Mouse (Mus musculus) kidney, adult 2 months (tissue): Measurements from ENCODE around the gene Imp3. TPM values are rescaled to one million over a fixed set of nuclear protein-coding genes. Genes with fewer than 3 reads are reported as not detected.
A peak's percentile ranks its signal among the peaks of the same experiment; 100 is the strongest.
"Not testable (repeated sequence)": the region's sequence is repeated elsewhere in the genome, so short reads cannot be mapped to it uniquely, and the experiment has no call there.

ENCODE experiments used
- DNase-seq: peaks from one replicate; pipeline ENCODE4 v3.0.0; 2021
- H3K27ac ChIP-seq: fragments of 200-500 bp; 2 replicates; pipeline ENCODE4 v1.5.1; 2012; ENCODE audit warnings: low read depth, low read length, control low read depth, inconsistent platforms; ENCODE audit not compliant: insufficient read depth
- H3K27me3 ChIP-seq: fragments of 200-500 bp; replicated peaks from 2 replicates; pipeline ENCODE4 v1.6.1; 2012; ENCODE audit warnings: mild to moderate bottlenecking, moderate library complexity, low read length, inconsistent platforms; ENCODE audit not compliant: control insufficient read depth, insufficient read depth
- H3K36me3 ChIP-seq: fragments of 200-500 bp; 2 replicates; pipeline ENCODE4 v1.6.1; 2012; ENCODE audit warnings: mild to moderate bottlenecking, moderate library complexity, low read length, inconsistent platforms; ENCODE audit not compliant: control insufficient read depth, insufficient read depth
- H3K4me1 ChIP-seq: fragments of 200-500 bp; 2 replicates; pipeline ENCODE4 v1.6.1; 2011; ENCODE audit warnings: low read length; ENCODE audit not compliant: control insufficient read depth, insufficient read depth
- H3K4me3 ChIP-seq: fragments of 200-500 bp; 2 replicates; pipeline ENCODE4 v1.5.1; 2011; ENCODE audit warnings: mild to moderate bottlenecking, low read depth, low read length, control low read depth; ENCODE audit not compliant: insufficient read depth
- CTCF ChIP-seq: fragments of 200-500 bp; conservative IDR thresholded peaks from 2 replicates; pipeline ENCODE4 v1.5.1; 2011; ENCODE audit warnings: low read depth, mild to moderate bottlenecking, control low read depth, low read length, moderate library complexity, mixed read lengths; ENCODE audit not compliant: insufficient read depth, insufficient read length
- POLR2A ChIP-seq: fragments of 200-500 bp; IDR thresholded peaks from one replicate; pipeline ENCODE4 v1.6.1; 2011; ENCODE audit warnings: low read depth, low read length, control low read depth
- WGBS: fragments of 180-500 bp; shearing (Covaris S2); methylation state at CpG from one replicate; pipeline ENCODE4 v1.1.7; 2018; 5-methylcytosine and 5-hydroxymethylcytosine counted together
- polyA plus RNA-seq: library from polyadenylated mRNA; depleted of rRNA; stranded (reverse); fragments of >200 nt; gene quantifications from 2 replicates; pipeline ENCODE4 v1.2.3, GENCODE M21; 2012

Imp3 gene
- polyA plus RNA-seq, 1 experiment, result 151 TPM

- Histone ChIP-seq H3K27me3 (no peaks in the 10 kb centered on the region), H3K4me1 (peaks cover 10% of the 10 kb centered on the region; the same call in 1 of the 2 replicates), H3K4me3 (peak within 1 kb of the TSS; percentile 62), H3K27ac (peak within 1 kb of the TSS; percentile 88), H3K36me3 (no peaks in the 10 kb centered on the region)
- peak; percentile 98 for DNase-seq
- TF ChIP-seq POLR2A, result peak; percentile 44
- peak; percentile 66 for TF ChIP-seq CTCF
- WGBS, result under 1% methylated on average over 49 of the region's 50 CpGs
These were observed 9.0 kb upstream of the Imp3 start, which contains the start of gene Snx33 for GRCm38 (mm10) chr9:56928041-56928811. Snx33 (minus strand) TSS chr9:56928371.

GRCm38 (mm10) chr9:56929496-56929895, 7.8 kb upstream of the Imp3 start:
- no peak for TF ChIP-seq CTCF
- TF ChIP-seq POLR2A, result no peak
- no peak for DNase-seq
- 56% methylated on average over 4 of the region's 4 CpGs for WGBS

DNA sequence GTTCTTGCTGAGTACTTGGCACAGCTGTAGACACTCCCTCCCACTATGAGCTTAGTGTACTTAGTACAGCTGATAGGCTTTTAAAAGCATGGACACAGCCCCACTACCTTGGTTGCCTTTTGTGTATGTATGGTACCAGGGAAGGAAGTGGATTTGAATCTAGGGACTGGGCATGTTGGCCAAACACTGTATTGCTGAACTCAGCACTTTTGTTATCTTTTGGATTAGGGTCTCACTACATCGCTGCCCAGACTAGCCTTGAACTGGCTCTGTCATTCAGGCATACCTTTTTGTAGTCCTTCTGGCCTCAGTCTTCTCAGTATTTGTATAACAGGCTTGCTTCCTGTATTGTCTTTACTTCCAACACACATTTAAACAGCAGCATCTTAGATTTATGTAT, 6.7 kb upstream of the Imp3 start:
- H3K27me3 ChIP-seq, result no peaks in the 10 kb centered on the region
- no peak overlapping the region for H3K4me3 ChIP-seq
- H3K36me3 ChIP-seq, result no peaks in the 10 kb centered on the region
- H3K4me1 ChIP-seq, result peaks cover 7% of the 10 kb centered on the region; the same call in 1 of the 2 replicates
- WGBS, result 86% methylated on average over 1 of the region's 1 CpGs
- TF ChIP-seq POLR2A (no peak), CTCF (no peak)
- no peak overlapping the region for H3K27ac ChIP-seq
- DNase-seq, result no peak

More at GRCm38 (mm10) chr9:56929496-56929895, 7.8 kb upstream of the Imp3 start:
- H3K27me3 ChIP-seq, result no peaks in the 10 kb centered on the region
- peaks cover 10% of the 10 kb centered on the region; the same call in 1 of the 2 replicates for H3K4me1 ChIP-seq
- no peak overlapping the region for H3K4me3 ChIP-seq
- H3K27ac ChIP-seq, result no peak overlapping the region
- H3K36me3 ChIP-seq, result no peaks in the 10 kb centered on the region

GRCm38 (mm10) chr9:56936861-56937222, 433 bp upstream of the Imp3 start:
- Histone ChIP-seq H3K36me3 (no peaks in the 10 kb centered on the region), H3K4me1 (peaks cover 3% of the 10 kb centered on the region), H3K27ac (peak overlapping the region; percentile 67; the same call in 1 of the 2 replicates), H3K4me3 (peak overlapping the region; percentile 69), H3K27me3 (no peaks in the 10 kb centered on the region)
- no peak for DNase-seq
- TF ChIP-seq CTCF, result no peak
- TF ChIP-seq POLR2A, result no peak
- 12% methylated on average over 6 of the region's 6 CpGs for WGBS

- H3K4me3 ChIP-seq, result peak overlapping the region; percentile 69
- 0% methylated on average over 7 of the region's 7 CpGs for WGBS
- H3K27ac ChIP-seq, result peak overlapping the region; percentile 79
- peak; percentile 82 for DNase-seq
- TF ChIP-seq POLR2A, result no peak
- no peak for TF ChIP-seq CTCF
- H3K36me3 ChIP-seq, result no peaks in the 10 kb centered on the region
- H3K27me3 ChIP-seq, result no peaks in the 10 kb centered on the region
- peaks cover 3% of the 10 kb centered on the region for H3K4me1 ChIP-seq
These were observed 1.1 kb downstream of the Imp3 start for GRCm38 (mm10) chr9:56938374-56938773.

DNA sequence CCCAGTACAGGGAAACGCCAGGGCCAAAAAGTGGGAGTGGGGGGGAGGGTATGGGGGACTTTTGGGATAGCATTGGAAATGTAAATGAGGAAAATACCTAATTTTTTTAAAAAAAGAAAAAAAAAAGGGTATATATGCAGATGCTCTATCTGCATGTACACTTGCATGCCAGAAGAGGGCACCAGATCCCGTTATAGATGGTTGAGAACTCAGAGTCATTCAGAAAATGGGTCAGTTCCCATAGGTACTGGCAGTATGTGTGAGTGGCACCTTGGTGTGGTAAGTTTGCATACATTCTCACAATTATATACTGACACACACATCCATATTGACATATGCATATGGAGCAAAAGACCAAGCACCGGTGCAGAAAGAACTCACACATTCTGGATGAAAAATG, 10.2 kb downstream of the Imp3 start:
- H3K27ac ChIP-seq, H3K4me3 ChIP-seq, H3K4me1 ChIP-seq, H3K36me3 ChIP-seq, H3K27me3 ChIP-seq: not testable (repeated sequence)
- peak; percentile 41 for TF ChIP-seq CTCF
- DNase-seq, result peak; percentile 66
- WGBS, result 31% methylated on average over 3 of the region's 3 CpGs

DNA sequence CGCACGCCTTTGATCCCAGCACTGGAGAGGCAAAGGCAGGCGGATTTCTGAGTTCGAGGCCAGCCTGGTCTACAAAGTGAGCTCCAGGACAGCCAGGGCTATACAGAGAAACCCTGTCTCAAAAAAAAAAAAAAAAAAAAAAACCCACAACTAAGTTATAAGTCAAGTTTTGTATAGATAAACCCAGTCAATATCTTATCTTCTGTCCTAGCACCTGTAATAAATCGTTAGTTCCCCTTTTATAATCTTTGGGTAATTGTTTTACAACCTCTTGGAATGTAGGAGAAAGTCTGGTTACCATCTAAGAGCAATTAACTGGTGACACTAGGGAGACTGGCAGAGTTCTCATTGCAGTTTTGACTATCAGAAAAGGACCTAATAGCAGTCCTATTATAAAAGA, 11.4 kb downstream of the Imp3 start:
- not testable (repeated sequence) for H3K27ac ChIP-seq
- WGBS, result 70% methylated on average over 5 of the region's 5 CpGs

More for the DNA sequence above, 11.4 kb downstream of the Imp3 start:
- not testable (repeated sequence) for H3K36me3 ChIP-seq, H3K4me3 ChIP-seq, DNase-seq, H3K4me1 ChIP-seq, H3K27me3 ChIP-seq
